Mouse (Mus musculus): ENCODE measurements around the gene Inpp5k.

DNA sequence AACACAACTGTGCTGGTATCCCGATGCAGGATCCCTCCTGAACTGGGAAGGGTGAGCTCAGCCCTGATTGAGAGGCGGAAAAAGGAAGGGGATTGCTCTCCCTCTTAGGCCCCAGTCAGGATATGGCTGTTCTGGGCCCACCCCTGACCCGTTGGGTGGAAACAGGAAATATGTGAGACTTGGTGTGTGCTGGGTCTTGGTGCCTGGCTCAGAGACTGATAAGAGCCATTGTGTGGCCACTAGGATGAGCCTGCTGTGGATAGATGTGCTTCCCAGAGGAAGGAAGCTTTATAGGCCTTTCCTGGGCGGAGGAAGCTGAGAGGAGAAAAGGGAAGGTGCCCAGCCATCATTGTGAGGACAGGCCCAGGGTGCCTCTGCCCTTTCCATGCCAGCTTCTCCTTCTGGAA lies 18.4 kb downstream of the Inpp5k start:
- TF ChIP-seq CTCF (conservative IDR thresholded peaks at IDR 0.05; ENCODE audit: low read length) (no peak), NANOG (IDR thresholded peaks at IDR 0.05; ENCODE audit: borderline replicate concordance, low read length) (no peak)

All from E14TG2a.4 (cell line).